Mouse (Mus musculus) frontal cortex, adult 2 months (tissue): ENCODE data around the gene Cfap299. TPM values are rescaled to one million over a fixed set of nuclear protein-coding genes. Genes with fewer than 3 reads are reported as not detected.

Experiments used
- DNase-seq, 2 experiments: peaks; one replicate each; pipeline ENCODE4 v3.0.0; 2022; ENCODE audit warnings: low spot score in 1 of 2; ENCODE audit errors: extremely low spot score in 1 of 2
- polyA plus RNA-seq: library from polyadenylated mRNA; depleted of rRNA; stranded (reverse); fragments of >200 nt; gene quantifications from 2 replicates; pipeline ENCODE4 v1.2.3, GENCODE M21; 2012

Cfap299 gene
- polyA plus RNA-seq, 1 experiment = 0.66 TPM

GRCm38 (mm10) chr5:98376058-98376798 lies 47.1 kb downstream of the Cfap299 start:
- no peak for DNase-seq

GRCm38 (mm10) chr5:98376799-98377090 lies 47.6 kb downstream of the Cfap299 start:
- DNase-seq = no peak

- DNase-seq = no peak
These were observed 51.3 kb downstream of the Cfap299 start for GRCm38 (mm10) chr5:98380360-98380759.

GRCm38 (mm10) chr5:98387054-98387453 lies 58.0 kb downstream of the Cfap299 start:
- no peak for DNase-seq

- DNase-seq = peak in 1 of 2 experiments; percentile 19
These were observed 73.1 kb downstream of the Cfap299 start for GRCm38 (mm10) chr5:98402165-98402564.

GRCm38 (mm10) chr5:98410060-98410459 lies 81.0 kb downstream of the Cfap299 start:
- peak in 1 of 2 experiments; percentile 18 for DNase-seq

GRCm38 (mm10) chr5:98416385-98417145 lies 87.5 kb downstream of the Cfap299 start:
- no peak for DNase-seq

- no peak for DNase-seq
These were observed 95.9 kb downstream of the Cfap299 start for GRCm38 (mm10) chr5:98424965-98425364.

- no peak for DNase-seq
These were observed 97.0 kb downstream of the Cfap299 start for GRCm38 (mm10) chr5:98426112-98426511.

- no peak for DNase-seq
These were observed 101.0 kb downstream of the Cfap299 start for GRCm38 (mm10) chr5:98430060-98430459.

GRCm38 (mm10) chr5:98438686-98439085 lies 109.6 kb downstream of the Cfap299 start:
- no peak for DNase-seq

GRCm38 (mm10) chr5:98446771-98447462 lies 117.8 kb downstream of the Cfap299 start:
- DNase-seq = no peak

GRCm38 (mm10) chr5:98449873-98450272 lies 120.8 kb downstream of the Cfap299 start:
- no peak for DNase-seq

GRCm38 (mm10) chr5:98466882-98467535 lies 137.9 kb downstream of the Cfap299 start:
- DNase-seq = no peak

- DNase-seq = peak in 1 of 2 experiments; percentile 36
These were observed 140.9 kb downstream of the Cfap299 start for GRCm38 (mm10) chr5:98470052-98470451.

GRCm38 (mm10) chr5:98476539-98476938 lies 147.4 kb downstream of the Cfap299 start:
- DNase-seq = no peak

GRCm38 (mm10) chr5:98477261-98477660 lies 148.2 kb downstream of the Cfap299 start:
- peak in 1 of 2 experiments; percentile 22 for DNase-seq

GRCm38 (mm10) chr5:98483507-98483906 lies 154.4 kb downstream of the Cfap299 start:
- peak in 1 of 2 experiments; percentile 4 for DNase-seq

- no peak for DNase-seq
These were observed 156.1 kb downstream of the Cfap299 start for GRCm38 (mm10) chr5:98485189-98485588.

- DNase-seq = no peak
These were observed 169.2 kb downstream of the Cfap299 start for GRCm38 (mm10) chr5:98498317-98498716.

GRCm38 (mm10) chr5:98516214-98516613 lies 187.1 kb downstream of the Cfap299 start:
- DNase-seq = no peak
